Mouse (Mus musculus) gastrocnemius, postnatal 10 days (tissue): ENCODE results near the gene Paqr7. TPM values are rescaled to one million over a fixed set of nuclear protein-coding genes. Genes with fewer than 3 reads are reported as not detected.

Source experiments
- DNase-seq: peaks from one replicate; pipeline ENCODE4 v3.0.0; 2021; ENCODE audit warnings: mixed read lengths
- total RNA-seq, 2 experiments: library from RNA; stranded (reverse); gene quantifications; 2 replicates each; pipeline ENCODE4 v1.2.3; 2021

Gene Paqr7
- total RNA-seq, 2 experiments from 2014 or later: 6.5 to 6.8 TPM

DNA sequence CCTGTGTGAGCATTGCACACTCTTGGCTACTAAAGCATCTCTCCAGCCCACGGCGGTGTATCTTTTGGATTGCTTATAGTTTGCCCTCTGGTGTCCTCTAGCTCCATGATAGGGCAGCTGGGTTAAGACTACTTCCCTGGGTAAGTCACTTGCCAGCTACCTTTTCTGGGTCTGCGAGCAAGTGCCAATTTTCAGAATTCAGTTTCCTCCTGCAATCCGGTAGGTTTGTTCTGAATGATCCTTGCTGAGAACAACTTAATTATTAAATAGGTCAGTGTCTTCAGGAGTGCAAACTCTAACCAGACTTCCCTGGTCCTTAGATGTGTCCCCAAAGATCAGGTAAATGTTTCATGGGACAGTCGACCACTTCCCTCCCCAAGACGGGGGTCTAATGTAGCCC lies 4.6 kb downstream of the Paqr7 start:
- no peak for DNase-seq

DNA sequence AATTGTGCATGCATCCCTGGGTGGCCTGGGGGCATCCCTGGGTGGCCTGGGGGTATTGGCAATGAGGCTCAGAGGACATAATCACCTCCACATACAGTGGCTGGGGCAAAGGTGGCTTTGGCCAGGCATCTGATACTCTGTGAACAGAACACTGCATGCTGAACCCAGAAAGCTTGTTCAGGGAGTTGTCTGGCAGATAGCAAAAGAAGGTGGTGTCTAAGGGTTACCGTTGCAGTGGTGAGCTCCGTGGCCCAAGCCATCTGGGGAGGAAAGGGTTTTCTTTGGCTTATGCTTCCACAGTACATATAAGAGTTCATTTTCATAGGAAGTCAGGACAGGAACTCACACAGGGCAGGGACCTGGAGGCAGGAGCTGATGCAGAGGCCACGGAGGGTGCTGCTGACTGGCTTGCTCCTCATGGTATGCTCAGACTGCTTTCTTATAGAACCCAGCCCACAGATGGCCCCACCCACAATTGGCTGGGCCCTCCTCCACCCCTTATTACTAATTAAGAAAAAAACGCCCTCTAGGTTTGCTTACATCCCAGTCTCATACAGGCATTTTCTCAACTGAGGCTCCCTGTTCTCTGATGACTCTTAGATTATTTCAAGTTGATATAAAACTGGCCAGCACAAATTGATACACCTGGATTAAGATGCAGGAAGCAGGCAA lies 7.3 kb downstream of the Paqr7 start:
- no peak for DNase-seq

DNA sequence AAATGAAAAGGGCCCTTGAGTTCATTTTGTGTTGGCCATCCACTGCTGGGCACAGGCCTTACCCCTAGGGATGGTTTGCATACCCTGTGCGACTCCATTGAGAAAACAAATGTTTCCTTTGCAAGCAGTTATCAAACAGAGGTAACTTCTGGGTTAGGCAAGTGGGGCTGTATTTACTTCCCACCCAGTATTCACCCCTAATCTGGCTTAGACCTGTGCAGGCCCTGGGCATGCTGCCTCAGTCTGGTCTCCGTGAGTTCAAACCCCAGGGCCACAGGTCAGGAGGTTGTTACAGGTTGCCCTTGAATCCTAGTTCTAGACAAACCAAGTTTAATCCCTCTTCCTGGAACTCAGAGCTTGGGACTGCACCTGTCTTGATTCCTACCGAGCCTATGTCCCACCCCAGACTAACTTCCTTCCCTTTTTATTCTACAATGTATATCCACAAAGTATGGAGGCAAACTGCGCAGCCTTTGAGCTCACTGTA lies 8.8 kb downstream of the Paqr7 start:
- DNase-seq: no peak

DNA sequence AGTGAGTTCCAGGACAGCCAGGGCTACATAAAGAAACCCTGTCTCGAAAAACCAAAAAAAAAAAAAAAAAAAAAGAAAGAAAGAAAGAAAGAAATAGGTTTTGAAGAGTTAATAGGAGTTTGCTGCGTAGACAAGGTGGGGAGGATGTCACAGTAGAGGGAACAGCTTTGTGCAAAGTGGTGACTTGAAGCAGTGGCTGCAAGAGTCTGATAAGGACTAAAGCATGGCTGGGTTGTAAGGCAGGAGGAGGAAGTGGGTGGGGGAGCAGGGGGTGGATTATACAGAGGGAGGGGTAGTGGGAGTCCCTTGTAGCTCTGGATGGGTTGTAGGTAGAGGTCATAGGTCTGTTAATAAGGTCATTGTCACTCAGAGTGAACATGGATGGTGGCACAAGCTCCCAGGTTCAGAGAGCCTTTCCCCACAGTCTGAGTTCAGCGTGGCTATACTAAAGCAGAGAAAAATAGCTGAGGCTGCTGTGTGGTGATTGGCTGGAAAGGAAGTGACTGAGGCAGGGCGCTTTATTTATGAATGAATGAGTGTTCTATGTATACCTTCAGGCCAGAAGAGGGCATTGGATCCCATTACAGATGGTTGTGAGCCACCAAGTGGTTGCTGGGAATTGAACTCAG lies 9.6 kb downstream of the Paqr7 start:
- no peak for DNase-seq

- no peak for DNase-seq
Observed at GRCm38 (mm10) chr4:134506713-134507112, 10.2 kb downstream of the Paqr7 start.

- DNase-seq: no peak
Observed at GRCm38 (mm10) chr4:134510396-134510795, 13.9 kb downstream of the Paqr7 start.

DNA sequence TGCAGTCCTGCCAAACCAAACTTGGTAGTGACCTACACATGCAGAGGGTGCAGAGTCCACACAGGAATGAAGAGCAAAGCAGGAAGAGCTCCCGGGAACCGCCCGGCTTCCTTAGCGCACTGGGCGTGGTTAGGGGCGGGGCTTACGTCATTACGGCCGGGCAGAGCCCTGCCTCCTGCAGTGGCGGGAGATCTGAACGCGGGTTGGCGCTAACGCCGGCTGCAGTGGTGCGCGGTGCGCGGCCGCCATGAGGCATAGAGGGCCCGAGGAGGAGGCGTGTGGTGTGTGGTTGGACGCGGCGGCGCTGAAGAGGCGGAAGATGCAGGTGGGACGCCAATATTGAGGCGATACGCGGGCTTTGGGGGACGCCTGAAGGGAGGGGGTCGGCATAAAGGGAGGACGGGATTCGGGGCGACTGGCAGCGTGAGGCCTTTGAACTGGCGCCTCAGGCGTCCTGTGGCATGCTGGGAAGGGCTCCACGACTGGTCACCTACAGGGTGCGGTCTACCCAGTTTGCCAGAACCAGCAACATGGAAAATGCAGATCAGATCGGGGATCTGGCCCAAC lies 14.4 kb downstream of the Paqr7 start, which contains the start of gene Aunip:
TSS of gene Aunip (plus strand) at position 155 of the 567 bp plus-strand sequence.
- DNase-seq: peak; percentile 96

DNA sequence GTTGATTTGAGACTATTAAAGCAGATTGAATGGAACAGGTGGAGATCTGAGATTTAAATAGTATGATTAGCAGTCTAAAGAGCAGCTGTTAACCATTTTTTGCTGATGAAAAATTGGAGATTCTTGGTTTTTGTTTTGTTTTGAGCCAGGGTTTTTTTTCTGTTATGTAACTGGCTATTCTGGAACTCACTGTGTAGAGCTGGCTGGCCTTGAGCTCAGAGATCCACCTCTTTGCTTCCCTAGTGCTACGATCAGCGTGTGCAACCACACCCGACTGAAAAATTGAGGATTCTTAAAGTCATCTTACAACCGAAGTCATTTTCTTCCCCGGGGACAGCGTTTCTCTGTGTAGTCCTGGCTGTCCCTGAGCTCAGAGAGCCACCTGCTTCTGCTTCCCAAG lies 15.2 kb downstream of the Paqr7 start:
- no peak for DNase-seq

- peak; percentile 72 for DNase-seq
Observed at GRCm38 (mm10) chr4:134512798-134513197, 16.3 kb downstream of the Paqr7 start.

DNA sequence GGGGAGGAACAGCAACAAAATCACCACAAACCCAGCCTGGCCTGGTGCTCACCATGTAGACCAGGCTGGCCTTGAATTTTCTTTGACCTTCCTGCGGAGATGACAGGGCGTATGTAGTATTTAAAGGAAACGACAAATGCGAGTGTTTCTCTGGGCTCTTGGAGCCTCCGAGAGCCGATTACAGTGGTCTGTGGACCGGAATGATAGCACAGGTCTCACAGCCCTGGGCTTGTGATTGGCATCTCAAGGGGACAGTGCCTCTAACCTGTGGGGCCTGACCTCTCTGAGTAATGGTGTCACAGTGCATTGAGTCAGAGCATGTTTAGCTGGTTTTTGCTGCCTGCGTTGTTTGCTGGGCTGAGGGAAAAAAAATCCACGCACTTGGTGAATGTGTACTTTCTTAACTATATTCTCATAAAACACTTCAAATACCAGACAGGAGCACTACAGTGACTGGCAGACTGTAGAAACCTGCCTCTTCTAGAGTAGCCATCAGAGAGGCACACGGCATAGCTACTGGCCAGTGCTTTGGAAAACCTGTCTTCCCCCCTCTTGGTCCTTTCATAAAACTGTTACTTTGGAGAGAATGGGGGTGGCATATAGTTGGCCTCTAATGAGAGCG lies 17.9 kb downstream of the Paqr7 start:
- DNase-seq: no peak

GRCm38 (mm10) chr4:134515614-134516013 lies 19.1 kb downstream of the Paqr7 start:
- DNase-seq: no peak

DNA sequence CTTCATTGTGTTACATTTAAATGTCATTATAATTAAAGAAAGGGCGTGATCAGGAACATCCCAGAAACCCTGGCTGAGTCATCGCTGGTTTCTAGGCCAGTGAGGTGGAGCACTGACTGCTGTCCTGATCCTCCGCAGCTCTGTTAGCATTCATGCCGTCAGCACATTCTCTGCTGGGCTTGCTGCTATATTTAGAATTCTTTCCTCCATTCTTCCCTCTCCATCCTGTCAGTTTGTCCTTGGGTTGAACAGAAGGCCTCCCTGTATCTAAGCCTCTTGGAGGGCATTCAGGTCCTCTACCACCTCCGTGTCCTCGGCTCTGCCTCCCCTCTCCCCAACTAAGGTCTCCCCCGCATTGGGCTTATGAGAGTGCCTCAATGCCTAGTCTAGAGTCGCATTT lies 20.5 kb downstream of the Paqr7 start:
- DNase-seq: no peak

DNA sequence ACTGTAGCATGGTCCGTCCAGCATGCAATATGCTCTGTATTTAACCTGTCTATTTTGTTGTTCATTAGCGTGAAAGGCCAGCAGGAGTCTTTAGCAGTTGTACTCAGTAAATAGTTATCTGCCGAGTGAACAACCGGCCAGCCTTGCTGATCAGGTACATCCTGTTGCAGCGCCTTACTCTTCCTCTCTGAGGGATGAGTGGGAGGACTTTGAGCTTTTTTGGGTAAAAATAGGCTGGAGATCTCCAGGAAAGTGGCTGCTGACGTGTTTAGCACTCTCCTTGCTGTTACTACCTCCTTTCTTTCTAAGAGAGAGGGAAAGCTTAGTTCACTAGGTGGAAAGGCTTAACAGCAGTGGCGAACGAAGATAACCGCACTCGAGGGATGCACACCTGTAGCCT lies 21.2 kb downstream of the Paqr7 start:
- DNase-seq: no peak

GRCm38 (mm10) chr4:134518541-134518940 lies 22.0 kb downstream of the Paqr7 start:
- no peak for DNase-seq

GRCm38 (mm10) chr4:134519281-134519680 lies 22.8 kb downstream of the Paqr7 start:
- no peak for DNase-seq

DNA sequence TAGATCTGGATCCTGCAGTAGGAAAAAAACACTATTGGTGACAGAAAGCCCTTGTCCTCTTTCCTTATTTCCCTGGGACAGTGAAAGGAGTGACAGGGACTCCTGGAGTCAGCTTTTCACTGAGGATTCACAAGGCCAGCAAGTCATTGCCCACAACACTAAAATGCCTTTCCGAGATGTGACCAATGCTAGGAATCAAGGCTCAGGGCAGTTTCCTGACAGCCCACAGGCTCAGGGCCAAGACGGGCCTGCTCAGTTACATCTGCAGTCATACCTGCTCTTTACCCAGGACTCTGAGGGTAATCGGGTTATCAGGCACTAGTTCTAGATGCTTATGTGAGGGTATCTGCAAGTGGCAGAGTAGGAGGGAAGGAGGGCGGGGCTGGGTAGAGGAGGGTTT lies 26.9 kb downstream of the Paqr7 start:
- DNase-seq: no peak

- DNase-seq: no peak
Observed at GRCm38 (mm10) chr4:134525806-134526205, 29.3 kb downstream of the Paqr7 start.

GRCm38 (mm10) chr4:134526220-134526619 lies 29.7 kb downstream of the Paqr7 start:
- DNase-seq: no peak

DNA sequence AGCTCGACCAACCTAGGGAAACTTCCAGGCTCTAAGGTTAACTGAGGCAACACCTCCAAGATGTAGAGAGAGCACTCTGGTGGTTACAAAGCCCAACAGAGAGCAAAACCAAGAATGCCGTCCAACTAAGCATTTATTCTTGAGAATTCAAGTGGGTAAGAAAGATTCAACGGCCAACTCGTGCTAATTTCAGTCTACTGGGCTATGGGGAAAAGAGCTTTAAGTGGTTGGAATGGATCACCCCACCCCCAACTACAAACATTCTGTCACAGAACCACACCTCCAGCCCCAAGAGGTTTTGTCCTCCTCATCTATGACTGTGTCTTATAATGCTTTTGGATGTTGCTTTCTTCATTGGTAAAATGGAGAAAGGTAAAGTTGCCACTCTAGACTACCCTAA lies 36.4 kb downstream of the Paqr7 start:
- no peak for DNase-seq

GRCm38 (mm10) chr4:134533421-134533820 lies 36.9 kb downstream of the Paqr7 start:
- no peak for DNase-seq

- peak; percentile 72 for DNase-seq
Observed at GRCm38 (mm10) chr4:134534124-134534886, 37.8 kb downstream of the Paqr7 start.
